Mouse (Mus musculus) heart, embryonic 16.5 days (tissue): ENCODE measurements around the gene Tead1. TPM values are rescaled to one million over a fixed set of nuclear protein-coding genes. Genes with fewer than 3 reads are reported as not detected.

Experiments used
- ATAC-seq: fragments of 200-750 bp; cut with Nextera tagmentation; replicated peaks from 2 replicates; pipeline ENCODE4 v1.8.0; 2017; ENCODE audit warnings: moderate number of reproducible peaks; ENCODE audit not compliant: insufficient read depth, low FRiP score; ENCODE audit errors: extremely low read depth
- H3K27ac ChIP-seq: fragments of 300-500 bp; sonication (generic); 2 replicates; pipeline ENCODE4 v1.5.1; 2014; ENCODE audit warnings: mild to moderate bottlenecking, low read length, control low read depth, moderate library complexity
- H3K27me3 ChIP-seq: fragments of 300-500 bp; sonication (generic); 2 replicates; pipeline ENCODE4 v1.6.1; 2014; ENCODE audit warnings: low read length, mixed read lengths; ENCODE audit not compliant: control insufficient read depth, insufficient read depth
- H3K36me3 ChIP-seq: fragments of 300-500 bp; sonication (generic); 2 replicates; pipeline ENCODE4 v1.6.1; 2014; ENCODE audit not compliant: control insufficient read depth, insufficient read depth
- H3K4me1 ChIP-seq: fragments of 300-500 bp; sonication (generic); 2 replicates; pipeline ENCODE4 v1.6.1; 2014; ENCODE audit warnings: low read length, mixed read lengths; ENCODE audit not compliant: control insufficient read depth, insufficient read depth
- H3K4me2 ChIP-seq: fragments of 300-500 bp; sonication (generic); 2 replicates; pipeline ENCODE4 v1.6.1; 2014; ENCODE audit warnings: low read depth, mild to moderate bottlenecking, control low read depth, low read length
- H3K4me3 ChIP-seq: fragments of 300-500 bp; sonication (generic); 2 replicates; pipeline ENCODE4 v1.5.1; 2014; ENCODE audit warnings: mild to moderate bottlenecking, control low read depth, low read length
- H3K9ac ChIP-seq: fragments of 300-500 bp; sonication (generic); 2 replicates; pipeline ENCODE4 v1.6.1; 2014; ENCODE audit warnings: low read length, control low read depth
- H3K9me3 ChIP-seq: fragments of 300-500 bp; sonication (generic); replicated peaks from 2 replicates; pipeline ENCODE4 v1.6.1; 2016; ENCODE audit warnings: low read length; ENCODE audit not compliant: control insufficient read depth
- WGBS: fragments of 180-500 bp; shearing (Covaris S2); extraction: QIAGEN DNeasy Blood & Tissue Kit; methylation state at CpG from one replicate; pipeline ENCODE4 v1.1.7; 2014; 5-methylcytosine and 5-hydroxymethylcytosine counted together
- polyA plus RNA-seq: library from polyadenylated mRNA; unstranded; fragments of >200 nt; fragmentation: Nextera tagmentation; extraction: Ambion mirVana; gene quantifications from 2 replicates; pipeline ENCODE4 v1.2.1, GENCODE M21; 2015

Gene Tead1
- polyA plus RNA-seq, 1 experiment from 2014 or later: 19.4 TPM

DNA sequence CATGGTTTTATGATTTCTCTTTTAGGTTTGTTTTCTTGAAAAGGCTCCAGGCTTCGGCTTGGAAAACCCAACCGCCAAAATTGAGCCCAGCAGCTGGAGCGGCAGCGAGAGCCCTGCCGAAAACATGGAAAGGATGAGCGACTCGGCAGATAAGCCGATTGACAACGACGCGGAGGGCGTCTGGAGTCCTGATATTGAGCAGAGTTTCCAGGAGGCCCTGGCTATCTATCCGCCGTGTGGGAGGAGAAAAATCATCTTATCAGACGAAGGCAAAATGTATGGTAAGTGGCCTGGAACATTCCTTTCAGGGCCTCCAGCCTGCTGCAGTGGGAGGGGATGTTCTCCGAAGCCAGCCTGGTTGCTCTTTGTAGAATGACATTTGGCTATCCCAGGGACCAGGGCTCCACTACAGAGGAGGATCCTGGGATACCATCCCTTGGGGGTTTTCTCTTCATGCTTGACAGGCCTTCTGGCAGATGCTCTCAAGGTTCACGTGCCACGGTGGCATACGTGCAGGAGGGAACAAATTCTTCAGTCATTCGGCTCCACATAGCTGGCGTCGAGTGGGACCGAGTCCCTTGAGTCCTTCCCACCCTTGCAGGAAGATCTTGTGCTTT, 80.3 kb downstream of the Tead1 start:
- peaks cover 93% of the 10 kb centered on the region for H3K4me1 ChIP-seq
- no peak overlapping the region for H3K4me3 ChIP-seq
- no peak overlapping the region for H3K4me2 ChIP-seq
- H3K27me3 ChIP-seq: no peaks in the 10 kb centered on the region
- H3K27ac ChIP-seq: peak overlapping the region; percentile 12; the same call in 1 of the 2 replicates
- no peaks in the 10 kb centered on the region for H3K36me3 ChIP-seq
- 27% methylated on average over 23 of the region's 23 CpGs for WGBS
- no peak overlapping the region for H3K9ac ChIP-seq
- ATAC-seq: no peak
- no peaks in the 10 kb centered on the region for H3K9me3 ChIP-seq

GRCm38 (mm10) chr7:112760293-112760692, 81.2 kb downstream of the Tead1 start:
- H3K4me2 ChIP-seq: no peak overlapping the region
- H3K9ac ChIP-seq: peak overlapping the region; percentile 18; the same call in 1 of the 2 replicates
- H3K4me3 ChIP-seq: no peak overlapping the region
- no peak for ATAC-seq
- H3K4me1 ChIP-seq: peaks cover 86% of the 10 kb centered on the region
- peak overlapping the region; percentile 54 for H3K27ac ChIP-seq
- H3K9me3 ChIP-seq: no peaks in the 10 kb centered on the region
- no peaks in the 10 kb centered on the region for H3K36me3 ChIP-seq
- 62% methylated on average over 3 of the region's 3 CpGs for WGBS
- no peaks in the 10 kb centered on the region for H3K27me3 ChIP-seq

GRCm38 (mm10) chr7:112760782-112761181, 81.7 kb downstream of the Tead1 start:
- peak; percentile 70 for ATAC-seq
- Histone ChIP-seq H3K9me3 (no peaks in the 10 kb centered on the region), H3K36me3 (no peaks in the 10 kb centered on the region), H3K27me3 (no peaks in the 10 kb centered on the region), H3K4me1 (peaks cover 84% of the 10 kb centered on the region), H3K4me3 (no peak overlapping the region), H3K27ac (peak overlapping the region; percentile 54), H3K4me2 (peak overlapping the region; percentile 15; the same call in 1 of the 2 replicates), H3K9ac (peak overlapping the region; percentile 18)
- 29% methylated on average over 8 of the region's 8 CpGs for WGBS

DNA sequence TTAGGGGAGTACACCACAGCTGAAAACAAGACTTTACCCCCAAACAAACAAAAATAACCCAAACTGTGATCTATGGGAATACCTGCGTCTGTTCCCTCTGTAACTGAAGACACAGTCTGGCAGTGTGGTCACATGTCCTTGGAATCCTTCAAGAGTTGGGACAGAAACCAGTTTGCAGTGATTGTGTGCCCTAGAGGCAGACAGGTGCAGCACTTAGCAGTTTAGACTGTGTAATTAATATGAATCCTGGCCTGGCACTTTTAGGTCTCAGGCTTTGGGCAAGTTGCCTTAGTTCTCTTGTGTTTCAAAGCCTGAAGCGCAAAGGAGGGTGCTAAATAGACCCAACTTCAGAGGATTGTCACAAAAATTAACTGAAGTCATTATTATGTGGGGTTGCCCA, 83.8 kb downstream of the Tead1 start:
- H3K9me3 ChIP-seq: no peaks in the 10 kb centered on the region
- H3K4me3 ChIP-seq: no peak overlapping the region
- H3K27me3 ChIP-seq: no peaks in the 10 kb centered on the region
- 78% methylated on average over 2 of the region's 2 CpGs for WGBS
- no peak overlapping the region for H3K4me2 ChIP-seq
- H3K27ac ChIP-seq: no peak overlapping the region; the same call in 1 of the 2 replicates
- ATAC-seq: no peak
- peaks cover 71% of the 10 kb centered on the region for H3K4me1 ChIP-seq
- H3K9ac ChIP-seq: no peak overlapping the region
- no peaks in the 10 kb centered on the region for H3K36me3 ChIP-seq

DNA sequence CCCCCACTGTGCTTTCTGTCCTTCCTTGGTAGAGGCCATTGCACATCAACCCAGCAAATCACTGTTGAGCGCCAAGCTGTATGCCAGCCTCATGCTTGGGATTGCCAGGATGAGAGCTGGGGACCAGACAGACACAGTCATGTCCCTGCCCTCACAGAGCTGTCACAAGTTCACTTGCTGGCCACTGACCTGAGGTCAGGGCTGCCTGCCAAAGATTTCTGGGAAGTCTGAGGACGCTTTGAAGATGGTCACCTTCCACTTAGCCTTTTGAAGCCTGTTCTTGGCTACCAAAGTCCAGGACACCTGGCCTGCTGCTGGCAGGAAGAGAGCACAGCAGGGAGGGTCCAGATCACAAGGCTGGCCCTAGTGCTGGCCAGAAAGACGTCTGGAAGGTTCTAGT, 84.4 kb downstream of the Tead1 start:
- Histone ChIP-seq H3K4me1 (peaks cover 65% of the 10 kb centered on the region), H3K9ac (no peak overlapping the region), H3K4me2 (no peak overlapping the region), H3K27ac (peak overlapping the region; percentile 30; the same call in 1 of the 2 replicates), H3K36me3 (no peaks in the 10 kb centered on the region), H3K27me3 (no peaks in the 10 kb centered on the region), H3K9me3 (no peaks in the 10 kb centered on the region), H3K4me3 (no peak overlapping the region)
- WGBS: 49% methylated on average over 3 of the region's 3 CpGs
- ATAC-seq: no peak

GRCm38 (mm10) chr7:112764921-112765320, 85.8 kb downstream of the Tead1 start:
- WGBS: 77% methylated on average over 4 of the region's 4 CpGs

GRCm38 (mm10) chr7:112769866-112770265, 90.7 kb downstream of the Tead1 start:
- Histone ChIP-seq H3K4me2 (no peak overlapping the region), H3K9ac (no peak overlapping the region), H3K27ac (no peak overlapping the region), H3K4me1 (peaks cover 46% of the 10 kb centered on the region), H3K27me3 (no peaks in the 10 kb centered on the region), H3K4me3 (no peak overlapping the region), H3K9me3 (no peaks in the 10 kb centered on the region), H3K36me3 (no peaks in the 10 kb centered on the region)
- no peak for ATAC-seq
- 80% methylated on average over 2 of the region's 2 CpGs for WGBS

More at GRCm38 (mm10) chr7:112764921-112765320, 85.8 kb downstream of the Tead1 start:
- H3K9ac ChIP-seq: no peak overlapping the region
- H3K27ac ChIP-seq: no peak overlapping the region
- no peaks in the 10 kb centered on the region for H3K27me3 ChIP-seq
- H3K4me3 ChIP-seq: no peak overlapping the region
- H3K9me3 ChIP-seq: no peaks in the 10 kb centered on the region
- no peak for ATAC-seq
- peaks cover 55% of the 10 kb centered on the region for H3K4me1 ChIP-seq
- no peak overlapping the region for H3K4me2 ChIP-seq
- no peaks in the 10 kb centered on the region for H3K36me3 ChIP-seq

DNA sequence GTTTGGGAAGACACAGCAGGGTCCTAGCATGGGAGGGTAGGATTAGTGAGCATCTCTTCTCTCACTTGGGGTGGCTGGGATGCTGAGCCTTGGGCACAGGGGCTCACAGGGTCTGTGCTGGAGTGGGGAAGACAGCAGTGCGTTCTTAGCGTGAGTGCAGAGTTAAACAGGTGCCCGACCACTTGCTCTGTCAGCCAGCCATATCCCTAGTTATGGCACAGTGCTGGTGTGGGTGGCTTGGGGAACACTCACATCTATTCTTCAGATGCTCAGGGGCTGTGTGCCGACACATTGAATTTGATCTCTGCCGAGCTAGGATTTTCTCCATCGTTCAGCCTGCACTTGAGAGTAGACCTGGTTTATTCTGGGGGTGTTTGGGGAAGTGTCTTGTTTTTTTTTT, 92.3 kb downstream of the Tead1 start:
- H3K27ac ChIP-seq: no peak overlapping the region
- no peaks in the 10 kb centered on the region for H3K36me3 ChIP-seq
- peaks cover 50% of the 10 kb centered on the region for H3K4me1 ChIP-seq
- no peaks in the 10 kb centered on the region for H3K27me3 ChIP-seq
- 75% methylated on average over 6 of the region's 6 CpGs for WGBS
- no peak overlapping the region for H3K9ac ChIP-seq
- no peaks in the 10 kb centered on the region for H3K9me3 ChIP-seq
- ATAC-seq: no peak
- no peak overlapping the region for H3K4me2 ChIP-seq
- H3K4me3 ChIP-seq: no peak overlapping the region

GRCm38 (mm10) chr7:112772777-112773176, 93.7 kb downstream of the Tead1 start:
- no peak overlapping the region for H3K9ac ChIP-seq
- ATAC-seq: no peak
- H3K4me2 ChIP-seq: no peak overlapping the region
- no peak overlapping the region for H3K4me3 ChIP-seq
- peaks cover 58% of the 10 kb centered on the region for H3K4me1 ChIP-seq
- no peaks in the 10 kb centered on the region for H3K36me3 ChIP-seq
- WGBS: 17% methylated on average over 6 of the region's 6 CpGs
- H3K27ac ChIP-seq: no peak overlapping the region
- H3K27me3 ChIP-seq: no peaks in the 10 kb centered on the region
- no peaks in the 10 kb centered on the region for H3K9me3 ChIP-seq
